Mouse (Mus musculus): ENCODE data around the gene Aatk.

The Aatk gene

DNA sequence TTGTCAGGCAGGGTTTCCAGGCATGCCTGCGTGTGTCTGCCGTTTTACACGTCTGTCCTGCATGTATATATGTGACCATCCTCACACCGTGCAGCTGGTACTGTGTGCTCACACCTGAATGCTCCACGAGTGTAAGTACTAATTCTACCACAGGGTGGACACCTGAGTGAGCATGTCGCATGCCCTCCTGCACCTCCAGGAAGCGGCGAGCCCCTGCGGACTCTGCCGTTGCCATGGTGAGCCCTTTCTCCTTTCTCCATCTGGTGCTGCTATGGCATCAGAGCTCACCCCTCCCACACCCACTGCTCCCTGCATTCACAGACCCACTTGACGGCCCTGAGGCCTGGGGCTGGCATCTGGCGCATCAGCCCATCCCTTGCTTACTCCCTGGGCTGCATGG is 24.1 kb downstream of the Aatk start:
- DNase-seq (ENCODE audit: low spot score in 2 of 2): no peak

DNA sequence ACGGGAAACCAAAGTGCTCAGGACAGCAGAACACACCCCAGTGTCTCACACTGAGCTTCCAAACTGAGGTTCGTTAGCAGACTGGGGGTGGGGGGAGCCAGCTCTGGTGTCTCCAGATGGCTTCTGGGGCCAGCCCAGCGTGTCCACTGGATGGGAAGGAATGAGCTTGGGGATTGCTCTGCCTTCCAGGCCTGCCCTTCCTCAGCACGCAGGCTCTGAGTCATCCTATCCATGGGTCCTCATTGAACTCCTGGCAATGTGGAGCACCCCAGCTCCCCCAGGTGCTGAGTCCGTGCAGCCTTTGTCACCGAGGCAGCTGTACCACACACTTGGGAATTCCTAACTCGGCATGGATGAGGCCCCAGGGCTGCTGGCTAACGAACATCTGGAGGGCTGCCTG is 24.8 kb downstream of the Aatk start:
- no peak for DNase-seq (ENCODE audit: low spot score in 2 of 2)

- no peak for DNase-seq (ENCODE audit: low spot score in 2 of 2)
These were observed 25.6 kb downstream of the Aatk start for GRCm38 (mm10) chr11:120021367-120021766.

- no peak for DNase-seq (ENCODE audit: low spot score in 2 of 2)
These were observed 27.2 kb downstream of the Aatk start for GRCm38 (mm10) chr11:120019542-120020440.

DNA sequence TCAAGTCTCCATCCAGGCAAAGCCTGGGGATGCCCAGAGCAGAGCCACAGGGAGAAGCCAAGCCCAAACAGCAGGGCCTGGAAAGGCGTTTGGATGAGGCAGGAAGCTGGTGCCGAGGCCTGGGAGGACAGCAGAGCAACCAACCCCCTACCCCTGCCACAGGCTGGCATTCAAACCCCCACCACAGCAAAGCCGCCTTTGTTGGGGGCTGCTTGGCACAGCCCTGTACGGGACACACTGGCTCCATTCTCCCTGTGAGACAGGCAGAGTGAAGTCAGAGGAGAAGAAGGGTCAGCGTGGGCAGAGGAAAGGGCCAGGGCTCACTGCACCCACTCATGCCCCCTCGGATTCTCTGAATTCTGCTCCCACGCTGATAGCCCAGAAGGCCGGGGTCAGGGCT is 30.0 kb downstream of the Aatk start:
- DNase-seq (ENCODE audit: low spot score in 2 of 2): no peak

- no peak for DNase-seq (ENCODE audit: low spot score in 2 of 2)
These were observed 32.2 kb downstream of the Aatk start for GRCm38 (mm10) chr11:120014758-120015157.

DNA sequence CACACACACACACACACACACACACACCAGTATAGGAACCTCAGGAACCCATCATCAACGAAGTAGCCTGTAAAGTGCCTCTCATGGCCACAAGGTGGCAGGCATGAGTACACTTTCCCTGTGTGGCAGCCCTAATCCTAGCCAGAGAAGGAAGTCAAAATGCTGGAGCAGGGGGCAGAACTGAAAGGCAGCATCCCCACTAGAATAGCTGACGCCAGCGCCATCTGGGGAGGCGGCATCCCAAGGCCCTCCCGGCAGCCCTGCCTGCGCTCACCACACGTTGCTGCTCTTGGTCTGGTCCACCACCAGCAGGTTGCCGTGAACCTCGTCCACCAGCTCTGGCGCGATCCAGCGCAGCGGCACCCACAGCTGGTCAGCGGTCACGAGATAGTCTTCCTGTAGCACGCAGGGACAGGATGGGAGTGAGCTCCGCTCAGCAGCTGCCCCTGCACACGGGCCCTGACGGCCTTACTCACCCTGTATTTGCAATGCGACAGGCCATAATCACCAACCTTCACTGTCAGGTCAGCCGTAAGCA is 33.7 kb downstream of the Aatk start:
- peak; percentile 45 to 58 for DNase-seq (ENCODE audit: low spot score in 2 of 2)

DNA sequence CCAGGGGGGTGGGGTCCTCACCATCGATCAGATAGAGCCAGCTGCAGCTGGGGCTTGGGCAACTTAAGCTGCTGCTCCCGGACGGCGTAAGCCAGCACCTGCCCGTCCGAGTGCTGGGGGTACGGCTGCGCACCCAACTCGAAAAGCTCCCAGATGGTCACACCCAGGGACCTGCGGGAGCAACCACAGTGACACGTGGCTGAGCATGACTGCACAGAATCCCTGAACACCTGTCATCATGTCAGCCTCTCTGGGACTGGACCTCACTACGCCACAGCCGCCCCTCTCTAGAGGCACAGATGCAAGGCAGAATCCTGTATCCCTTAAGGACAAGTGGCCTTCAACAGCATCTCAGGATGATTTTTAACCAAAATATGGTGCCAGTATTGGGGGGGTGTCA is 34.3 kb downstream of the Aatk start:
- no peak for DNase-seq (ENCODE audit: low spot score in 2 of 2)

DNA sequence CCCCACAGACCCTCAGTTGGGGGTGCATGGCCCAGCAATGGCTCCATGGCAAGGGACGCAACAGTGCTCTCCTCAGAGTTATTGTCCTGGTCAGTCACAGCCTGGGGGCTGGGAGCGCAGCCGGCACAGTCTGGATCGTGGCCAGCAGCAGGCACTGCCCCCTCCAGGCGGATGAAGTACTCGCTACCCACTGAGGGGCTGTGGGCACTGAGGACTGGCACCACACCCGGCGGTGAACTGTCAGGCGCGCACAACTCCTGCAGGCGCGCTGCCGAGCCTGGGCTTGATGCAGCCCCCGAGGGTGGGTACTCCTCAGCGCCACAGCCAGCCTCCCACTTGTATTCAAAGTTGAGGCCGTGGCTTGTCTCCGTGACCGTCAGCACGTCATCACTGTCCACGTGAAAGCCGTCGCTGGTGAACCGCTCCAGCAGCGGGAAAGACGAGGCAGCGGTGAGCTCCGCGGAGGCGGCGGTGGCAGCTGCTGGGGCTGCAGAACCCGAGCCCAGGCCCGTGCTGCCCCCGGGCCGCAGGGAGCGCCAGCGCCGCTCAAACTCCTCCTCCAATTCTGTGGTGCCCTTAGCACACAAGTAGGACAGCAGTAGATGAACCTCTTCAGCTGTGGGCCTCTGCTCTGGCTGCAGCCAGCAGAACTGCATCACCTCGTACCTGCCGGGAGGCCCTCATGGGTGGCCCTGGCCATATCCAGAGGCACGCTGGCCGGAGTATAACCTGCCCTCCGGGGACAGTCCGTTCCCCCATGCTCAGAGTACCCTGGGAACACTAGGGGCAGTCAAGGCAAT is 35.0 kb downstream of the Aatk start:
- no peak for DNase-seq (ENCODE audit: low spot score in 2 of 2)

DNA sequence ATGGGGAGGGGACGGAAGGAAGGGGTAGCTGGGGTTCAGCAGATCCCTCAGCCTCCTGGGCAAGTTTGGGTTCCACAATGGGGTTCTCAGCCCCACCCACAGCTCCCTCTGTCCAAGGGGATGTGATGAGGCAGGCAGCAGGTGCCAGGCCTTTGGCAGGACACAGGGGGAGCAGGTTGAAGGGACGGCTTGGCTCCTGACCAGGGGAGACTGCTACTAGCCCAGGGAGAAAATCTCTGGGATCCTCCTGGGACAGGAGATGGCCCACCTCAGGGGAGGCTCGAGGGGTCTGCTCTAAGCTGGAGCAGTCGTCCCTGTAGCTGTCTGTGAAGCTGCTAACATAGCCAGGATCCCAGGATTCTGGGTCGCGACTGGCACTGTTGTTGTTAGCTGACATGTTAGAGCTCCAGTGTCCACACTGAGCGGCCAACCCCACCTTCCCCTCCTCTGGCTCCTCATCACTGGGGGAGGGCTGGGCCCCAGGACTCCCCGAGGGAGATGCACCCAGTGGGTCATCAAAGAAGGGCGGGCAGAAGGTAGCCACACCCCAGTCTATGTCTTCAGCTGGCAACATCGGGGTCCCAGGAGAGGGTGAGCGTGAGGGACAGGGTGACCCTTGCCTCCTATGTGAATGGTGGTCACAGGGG is 35.7 kb downstream of the Aatk start:
- no peak for DNase-seq (ENCODE audit: low spot score in 2 of 2)

DNA sequence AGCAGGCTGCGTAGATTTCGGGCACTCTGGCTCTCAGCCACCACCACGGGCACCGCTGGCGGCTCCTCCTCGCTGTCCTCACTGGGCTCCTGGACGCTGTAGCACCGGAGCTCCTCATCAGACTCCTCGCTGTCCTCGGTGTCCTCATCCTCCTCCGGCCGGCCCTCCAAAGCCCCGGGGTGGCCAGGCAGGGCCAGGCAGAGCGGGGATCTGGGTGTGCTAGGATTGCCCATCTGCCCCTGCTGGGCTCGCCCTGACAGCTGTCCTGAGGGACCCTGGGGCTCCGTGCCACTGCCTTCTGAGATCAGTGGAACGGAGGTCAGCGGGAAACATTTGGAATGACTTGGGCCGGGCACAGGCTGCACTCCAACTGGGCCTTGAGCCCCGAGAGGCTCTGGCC is 37.0 kb downstream of the Aatk start:
- DNase-seq (ENCODE audit: low spot score in 2 of 2): no peak

DNA sequence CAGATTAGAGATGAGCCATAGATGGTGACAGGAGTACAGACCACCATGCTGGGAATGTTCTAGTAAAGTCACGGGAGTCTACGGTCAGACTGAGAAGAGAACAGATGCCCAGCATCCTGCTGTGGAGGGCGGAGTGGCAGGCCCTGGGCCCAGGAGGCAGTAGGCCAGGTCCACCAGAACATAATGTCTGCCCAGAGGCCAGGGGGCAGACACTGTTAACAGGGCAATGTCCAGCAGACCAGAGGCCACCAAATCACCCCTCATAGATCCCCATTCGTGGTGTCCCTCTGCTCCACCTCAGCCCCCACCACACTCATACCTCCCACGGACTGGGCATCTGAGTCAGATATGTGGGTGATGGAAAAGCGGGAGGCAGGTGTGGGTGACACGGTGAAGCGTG is 38.0 kb downstream of the Aatk start:
- DNase-seq (ENCODE audit: low spot score in 2 of 2): no peak

DNA sequence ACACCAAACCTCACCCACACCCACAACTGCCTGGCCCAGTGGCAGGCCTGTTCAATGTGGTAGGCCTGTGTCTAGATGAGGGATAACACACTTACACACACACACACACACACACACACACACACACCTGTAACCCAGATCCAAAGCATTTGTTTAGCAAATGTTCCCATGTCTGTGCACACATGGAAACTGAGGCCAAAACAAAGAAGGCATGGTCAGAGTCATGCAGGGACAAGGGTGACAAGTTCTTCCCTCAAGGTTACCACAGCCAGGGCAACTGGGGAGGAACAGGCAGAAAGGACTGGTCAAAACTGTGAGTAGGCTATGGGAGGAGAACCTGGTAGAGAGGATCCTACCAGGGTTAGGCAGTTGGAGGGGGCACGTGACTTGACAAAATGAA is 38.5 kb downstream of the Aatk start:
- no peak for DNase-seq (ENCODE audit: low spot score in 2 of 2)

DNA sequence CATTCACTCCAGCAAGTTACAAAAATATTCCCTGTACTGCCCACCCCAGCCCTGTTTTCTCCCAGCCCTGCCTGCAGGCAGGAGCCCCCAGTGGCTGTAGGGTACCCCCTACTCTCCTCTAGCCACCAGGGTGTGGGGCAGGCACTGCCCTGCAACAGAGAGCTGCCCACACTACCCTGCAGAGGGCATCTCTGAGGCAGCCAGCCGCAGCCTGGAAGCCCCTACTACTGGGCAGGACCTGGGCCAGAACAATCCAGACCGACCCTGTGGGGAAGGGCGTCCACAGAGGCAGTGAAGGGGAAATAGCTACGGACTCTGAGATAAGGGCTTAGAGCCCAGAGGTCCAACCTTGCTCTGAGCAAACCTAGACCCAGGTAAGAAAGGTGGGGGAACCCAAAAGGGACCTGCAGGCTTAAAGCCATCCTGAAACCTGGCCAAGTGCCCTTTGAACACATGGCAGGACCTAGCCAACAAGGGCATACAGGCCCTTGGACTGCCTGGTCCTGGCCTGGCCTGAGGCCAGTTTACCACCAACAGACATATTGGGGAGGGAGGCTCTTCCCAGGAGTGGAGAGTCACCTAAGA is 39.4 kb downstream of the Aatk start:
- DNase-seq (ENCODE audit: low spot score in 2 of 2): no peak

GRCm38 (mm10) chr11:120005434-120006317 is 41.3 kb downstream of the Aatk start:
- no peak for DNase-seq (ENCODE audit: low spot score in 2 of 2)

DNA sequence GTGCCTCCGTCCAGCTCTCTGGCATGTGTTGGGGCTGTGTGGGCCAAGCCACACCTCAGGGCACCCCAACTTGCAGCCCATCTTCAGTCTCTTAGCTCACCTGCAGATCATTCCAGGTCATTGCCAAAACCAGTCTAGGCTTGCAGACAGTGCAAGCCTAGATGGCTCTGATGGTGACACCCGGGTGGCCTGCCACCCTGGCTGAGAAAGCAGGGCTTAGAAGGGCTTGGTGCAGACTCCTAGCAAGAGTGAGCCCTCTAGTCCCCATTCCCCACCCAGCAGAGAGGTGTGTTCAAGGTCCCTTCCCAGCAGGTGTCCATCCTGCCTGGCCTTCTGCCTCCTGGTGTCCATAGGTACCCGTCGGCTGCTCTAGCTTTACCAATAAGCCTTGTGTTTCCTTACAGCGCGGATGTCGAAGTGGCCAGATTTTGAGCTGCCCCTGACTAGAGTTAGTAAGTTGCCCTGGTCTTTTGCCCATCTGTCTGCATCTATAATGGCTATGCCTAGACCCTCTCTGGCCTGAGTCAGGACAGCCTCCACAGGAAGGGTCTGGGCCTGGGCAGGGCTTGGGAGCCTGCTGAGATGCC is 44.2 kb downstream of the Aatk start:
- no peak for DNase-seq (ENCODE audit: low spot score in 2 of 2)

GRCm38 (mm10) chr11:120002041-120002440 is 44.9 kb downstream of the Aatk start:
- DNase-seq (ENCODE audit: low spot score in 2 of 2): no peak

GRCm38 (mm10) chr11:119997351-119997750 is 49.6 kb downstream of the Aatk start:
- no peak for DNase-seq (ENCODE audit: low spot score in 2 of 2)

DNA sequence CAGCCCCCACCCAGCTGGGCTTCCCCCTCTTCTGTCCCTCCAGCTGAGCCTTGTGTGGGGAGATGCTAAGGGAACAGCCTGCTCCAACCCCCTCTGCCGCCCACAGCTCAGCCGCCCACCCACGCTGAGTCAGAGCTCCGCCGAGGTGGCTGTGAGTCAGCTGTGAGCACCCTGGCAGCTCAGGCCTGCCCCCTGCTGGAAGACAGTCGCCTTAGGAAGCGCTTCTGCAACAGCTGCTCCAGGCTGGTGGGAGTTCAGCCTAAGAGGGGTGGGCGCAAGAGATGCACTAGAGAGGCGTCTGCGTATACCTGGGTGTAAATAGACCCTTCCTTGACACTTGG is 55.7 kb downstream of the Aatk start:
- DNase-seq (ENCODE audit: low spot score in 2 of 2): peak; percentile 73 to 74

DNA sequence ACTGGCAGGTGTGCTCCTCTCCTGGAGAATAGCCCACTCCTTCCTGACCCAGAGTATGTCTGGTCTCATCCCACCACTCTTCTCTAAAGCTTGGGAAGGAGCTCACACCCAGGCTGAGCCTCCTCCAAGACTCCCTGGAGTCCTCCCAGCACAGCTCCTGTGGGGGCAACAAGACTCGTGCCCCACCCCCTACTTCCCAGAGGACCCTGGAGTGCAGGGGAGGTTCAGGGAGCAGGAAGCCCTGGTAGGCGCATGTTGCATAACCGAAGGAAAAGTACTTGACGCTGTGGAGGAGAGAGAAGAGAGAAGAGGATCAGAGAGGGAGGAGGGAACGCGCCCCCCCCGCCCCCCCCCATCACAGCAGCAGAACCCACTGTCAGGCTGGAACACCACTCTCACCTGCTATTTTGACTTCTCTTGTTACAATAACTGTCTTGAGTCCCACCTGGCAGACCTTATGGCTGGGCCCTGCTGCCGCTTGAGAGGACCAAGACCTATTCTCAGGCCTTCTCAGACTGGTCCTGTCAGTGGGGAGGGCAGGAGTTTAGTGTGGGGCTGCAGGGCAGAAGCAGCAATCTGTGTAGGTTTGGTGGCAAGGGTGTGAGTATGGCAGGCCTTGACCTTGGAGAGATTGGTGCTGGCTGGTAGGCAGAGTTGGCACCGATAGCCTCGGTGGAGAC is 56.2 kb downstream of the Aatk start:
- no peak for DNase-seq (ENCODE audit: low spot score in 2 of 2)
